Mouse (Mus musculus): ENCODE data around the gene Kcnk3. TPM values are rescaled to one million over a fixed set of nuclear protein-coding genes. Genes with fewer than 3 reads are reported as not detected.
A peak's percentile ranks its signal among the peaks of the same experiment; 100 is the strongest.

Gene Kcnk3
- total RNA-seq, 4 experiments from 2014 or later: 10.3 to 13.1 (median 10.7) TPM

DNA sequence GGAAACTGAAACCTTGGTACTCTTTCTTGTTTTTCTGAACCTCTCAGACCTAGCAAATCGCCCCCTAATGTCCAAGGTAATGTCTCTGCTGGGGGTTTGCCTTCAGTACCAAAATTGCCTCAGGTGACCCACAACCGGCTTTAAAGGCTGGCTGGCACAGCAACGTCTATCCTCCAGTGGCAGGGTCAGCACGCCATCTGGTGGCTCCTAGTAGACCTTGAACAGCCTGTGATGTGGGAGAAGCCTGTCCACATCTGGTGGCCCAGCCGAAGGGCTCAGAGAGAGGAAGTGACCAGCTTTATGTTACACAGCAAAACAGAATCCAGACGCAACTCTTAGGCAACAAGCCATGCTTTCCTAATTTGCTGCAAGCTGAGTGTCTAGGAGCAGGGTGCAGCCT lies 50.1 kb downstream of the Kcnk3 start:
- peak; percentile 66 to 82 for DNase-seq (ENCODE audit: low spot score in 2 of 2)

DNA sequence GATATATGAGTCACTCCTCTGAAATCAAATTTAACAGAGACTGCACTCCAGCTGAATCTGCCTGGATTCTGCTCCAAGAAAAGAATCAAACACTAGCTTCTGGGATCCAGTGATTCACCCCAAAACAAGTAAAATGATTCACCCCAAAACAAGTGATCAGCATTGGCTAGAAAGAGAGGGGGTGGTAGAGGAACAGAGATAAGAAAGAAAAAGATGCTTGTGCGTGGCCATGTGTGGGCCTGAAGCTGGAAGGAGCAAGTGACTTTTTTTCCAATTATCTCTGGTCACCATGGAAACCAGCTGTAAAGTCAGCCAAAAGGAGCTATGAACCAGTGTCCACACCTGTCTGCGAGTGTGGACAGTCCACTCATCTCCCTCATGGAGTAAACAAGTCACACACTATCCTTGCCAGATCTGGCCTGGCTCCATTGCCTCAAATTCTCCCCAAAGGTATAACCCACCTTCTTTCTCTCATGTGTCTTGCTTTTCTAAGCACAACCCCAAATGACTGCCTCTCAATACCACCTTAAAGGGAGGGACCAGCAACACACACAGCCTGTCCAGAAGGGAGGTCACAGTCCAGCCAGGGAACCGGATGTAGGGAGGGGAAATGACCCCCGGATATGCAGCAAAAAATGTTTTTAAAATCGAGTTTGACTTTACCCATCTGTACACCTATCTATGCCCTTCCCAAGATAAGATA lies 55.7 kb downstream of the Kcnk3 start:
- DNase-seq (ENCODE audit: low spot score in 2 of 2): peak in 1 of 2 experiments; percentile 25

DNA sequence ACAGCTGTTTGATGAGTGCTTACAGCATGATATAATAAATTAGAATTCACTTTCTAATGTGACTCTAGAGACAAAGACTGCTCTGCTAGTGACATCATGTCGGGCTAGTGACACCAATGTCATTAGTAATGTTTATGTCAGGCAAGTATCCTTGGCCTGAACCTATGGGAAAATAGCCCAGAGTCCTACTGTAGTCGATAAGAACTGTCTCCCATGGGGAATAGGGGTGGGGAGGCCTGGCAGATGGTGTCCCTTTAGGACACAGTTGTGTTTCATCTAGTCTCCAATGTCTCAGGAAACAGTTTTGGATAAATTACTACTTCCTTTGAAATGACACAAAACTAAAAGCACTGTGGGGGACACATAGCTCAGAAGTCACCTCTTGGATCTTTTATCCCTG lies 58.1 kb downstream of the Kcnk3 start:
- DNase-seq (ENCODE audit: low spot score in 2 of 2): no peak

DNA sequence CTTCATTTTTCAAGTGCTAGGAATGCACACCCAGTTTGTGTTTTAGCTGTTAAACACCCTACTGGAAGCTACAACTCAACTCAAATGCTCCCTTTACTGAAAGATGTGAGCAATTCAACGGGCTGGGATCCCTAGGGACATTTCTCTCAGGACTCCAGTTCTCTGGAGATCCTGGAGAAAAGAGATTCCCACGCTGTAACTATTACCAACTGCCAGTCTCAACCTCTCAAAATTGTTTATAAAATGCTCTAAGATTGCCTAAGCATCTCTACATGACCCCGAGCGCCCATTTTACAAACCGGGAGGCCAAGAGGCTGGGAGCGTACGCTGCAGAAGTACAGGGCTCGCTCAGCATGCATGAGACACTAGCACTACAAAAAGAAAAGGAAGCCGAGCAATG lies 59.4 kb downstream of the Kcnk3 start:
- DNase-seq (ENCODE audit: low spot score in 2 of 2): no peak

DNA sequence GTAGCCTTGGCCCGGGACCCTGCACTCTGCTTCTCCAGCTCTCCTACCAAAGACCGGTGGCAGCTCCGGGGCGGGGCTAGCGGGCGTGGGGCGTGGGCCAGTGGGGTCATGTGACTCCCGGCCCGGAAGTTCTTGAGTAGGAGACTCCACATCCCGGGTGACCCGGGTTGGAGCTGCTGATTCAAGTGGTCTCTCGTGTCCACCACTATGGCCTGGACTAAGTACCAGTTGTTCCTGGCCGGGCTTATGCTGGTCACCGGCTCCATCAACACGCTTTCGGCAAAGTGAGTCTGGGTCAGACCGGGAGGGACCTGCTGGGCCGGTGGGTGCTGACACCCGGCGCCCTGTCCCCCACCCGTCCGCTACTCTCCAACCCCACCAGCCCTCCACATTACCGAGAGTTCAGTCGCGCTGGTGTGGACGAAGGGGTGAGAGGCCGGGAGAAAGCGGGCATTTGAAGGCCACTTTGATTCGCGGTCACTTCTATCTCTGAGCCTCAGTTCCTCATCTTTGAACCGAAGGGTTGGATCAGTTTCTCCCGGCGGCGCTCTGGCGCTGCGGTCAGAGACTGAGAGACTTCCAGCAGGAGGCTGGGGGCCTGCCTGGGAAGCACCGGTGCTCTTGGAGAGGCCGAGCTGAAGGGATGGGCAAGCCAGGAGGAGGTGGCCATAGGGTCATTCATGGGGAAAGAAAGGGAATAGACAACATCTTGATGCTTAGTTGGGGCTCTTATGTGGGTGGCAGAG lies 60.0 kb downstream of the Kcnk3 start, which contains the start of gene Slc35f6:
Gene Slc35f6, plus strand, starts transcription at position 119 of the 746 bp plus-strand sequence.
- peak; percentile 91 to 93 for DNase-seq (ENCODE audit: low spot score in 2 of 2)

DNA sequence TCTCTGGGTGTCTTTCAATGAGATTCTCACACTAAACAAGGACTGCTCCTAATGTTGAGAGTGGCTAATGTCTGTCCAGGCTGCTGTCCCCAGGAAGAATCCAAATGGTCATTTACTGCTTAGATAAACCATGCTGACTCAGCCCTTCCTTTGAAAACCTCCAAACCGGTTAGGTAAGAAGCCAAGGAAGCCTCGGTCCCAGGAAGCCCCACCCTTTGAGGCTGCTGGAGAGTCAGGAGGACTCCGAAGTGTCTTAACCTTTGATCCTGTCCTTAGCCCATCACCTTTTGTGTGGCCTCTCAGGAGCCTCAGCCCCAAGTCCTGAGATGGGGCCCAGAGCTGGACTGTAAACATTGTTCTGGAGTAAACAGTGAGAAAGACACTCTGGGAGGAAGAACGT lies 61.6 kb downstream of the Kcnk3 start:
- DNase-seq (ENCODE audit: low spot score in 2 of 2): no peak

DNA sequence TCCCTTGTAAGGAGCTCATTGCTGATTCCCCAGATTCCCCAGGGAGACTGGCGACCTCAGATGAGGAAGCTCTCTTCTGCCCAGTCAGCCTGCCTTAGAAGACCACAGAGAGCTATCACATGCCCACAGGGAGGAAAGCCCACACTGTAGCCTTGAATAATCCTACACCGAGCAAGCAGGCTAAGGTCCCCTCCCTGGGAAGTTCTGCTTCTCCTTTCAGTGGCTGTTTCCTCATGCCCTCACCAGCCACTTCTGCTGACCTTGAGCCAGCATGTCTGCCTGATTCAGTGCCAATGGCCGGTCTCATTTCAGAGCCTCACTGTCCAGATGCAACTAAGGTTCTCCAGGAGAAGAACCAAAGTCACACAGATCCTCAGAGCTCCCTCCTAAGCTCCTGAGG lies 62.8 kb downstream of the Kcnk3 start:
- no peak for DNase-seq (ENCODE audit: low spot score in 2 of 2)

DNA sequence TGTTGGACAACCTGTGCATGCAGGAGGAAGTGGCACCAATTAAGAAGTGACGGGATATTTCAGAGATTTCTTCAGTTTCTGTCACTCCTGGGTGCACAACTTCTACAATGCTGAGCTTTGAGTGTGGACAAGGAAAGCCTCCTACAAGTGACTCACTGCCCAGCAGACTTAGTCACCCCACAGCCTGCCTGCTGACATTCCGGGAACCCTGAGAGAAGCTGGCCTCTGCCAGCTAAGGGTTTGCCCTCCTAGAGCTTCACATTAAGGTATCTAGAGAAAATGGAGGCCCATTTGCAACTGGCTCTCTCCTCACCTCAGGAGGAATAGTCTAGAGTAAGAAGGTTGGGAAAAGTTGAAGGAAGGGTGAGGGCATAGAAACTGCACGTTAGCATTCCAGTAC lies 63.6 kb downstream of the Kcnk3 start:
- DNase-seq (ENCODE audit: low spot score in 2 of 2): no peak

DNA sequence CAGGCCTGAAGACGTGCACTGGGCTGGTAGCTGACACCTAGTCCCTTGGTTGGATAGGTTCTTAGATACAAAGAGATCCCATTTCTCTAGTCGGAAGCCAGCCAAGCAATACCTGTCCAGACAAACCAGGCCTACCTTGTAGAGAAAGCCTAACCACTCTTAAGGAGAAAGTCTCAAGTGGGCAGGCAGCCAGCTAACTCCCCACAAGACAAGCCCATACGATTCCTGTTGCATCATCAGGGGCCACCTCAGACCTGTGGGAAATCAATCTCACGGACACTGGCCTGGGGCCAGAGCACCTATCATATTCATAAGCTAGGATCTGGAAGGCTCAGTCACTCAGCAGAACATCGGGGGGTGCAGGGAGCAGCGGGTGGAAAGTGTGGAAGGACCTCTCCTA lies 65.3 kb downstream of the Kcnk3 start:
- no peak for DNase-seq (ENCODE audit: low spot score in 2 of 2)

DNA sequence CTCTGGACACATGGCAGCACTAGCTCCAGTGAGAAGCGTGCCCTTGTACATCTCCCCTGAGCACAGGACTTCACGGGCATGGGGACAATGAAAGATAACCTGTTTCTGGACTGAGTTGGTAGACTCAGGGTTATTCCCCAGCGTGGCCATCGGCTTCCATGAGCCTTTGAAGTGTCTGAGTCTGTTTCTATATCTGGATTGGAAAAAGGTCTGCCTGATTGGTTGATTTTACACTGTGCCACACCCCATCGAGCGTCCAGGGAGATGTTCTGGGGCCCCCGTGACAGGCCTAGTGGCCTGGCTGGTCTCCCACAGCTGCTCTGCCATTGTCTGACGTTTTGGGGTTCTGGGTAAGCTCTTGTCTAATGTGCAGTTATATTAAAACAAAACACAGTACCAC lies 67.1 kb downstream of the Kcnk3 start:
- DNase-seq (ENCODE audit: low spot score in 2 of 2): no peak

DNA sequence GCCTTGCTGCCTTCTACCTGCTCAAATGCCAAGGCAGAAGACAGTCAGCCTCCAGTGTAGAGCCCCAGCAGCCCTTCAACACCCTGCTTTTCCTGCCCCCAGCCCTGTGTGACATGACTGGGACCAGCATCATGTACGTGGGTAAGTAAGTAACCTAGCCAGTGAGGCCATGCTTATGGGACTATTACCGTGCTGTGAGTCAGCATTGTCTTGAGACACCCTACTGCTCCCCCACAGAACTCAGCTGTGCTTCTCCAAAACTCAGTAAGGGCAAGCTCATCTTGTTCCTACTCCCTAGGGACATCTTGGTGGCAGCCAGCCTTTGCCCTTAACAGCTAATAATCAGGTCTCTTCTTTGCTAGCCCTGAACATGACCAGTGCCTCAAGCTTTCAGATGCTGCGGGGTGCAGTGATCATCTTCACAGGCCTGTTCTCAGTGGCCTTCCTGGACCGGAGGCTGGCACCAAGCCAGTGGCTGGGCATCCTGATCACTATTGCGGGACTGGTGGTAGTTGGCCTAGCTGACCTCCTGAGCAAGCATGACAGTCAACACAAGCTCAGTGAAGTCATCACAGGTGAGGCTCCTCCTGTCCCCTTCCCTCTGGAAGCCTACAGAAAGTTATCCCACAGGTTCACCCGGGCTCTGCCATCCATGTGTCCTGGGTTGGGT lies 67.7 kb downstream of the Kcnk3 start:
- no peak for DNase-seq (ENCODE audit: low spot score in 2 of 2)

DNA sequence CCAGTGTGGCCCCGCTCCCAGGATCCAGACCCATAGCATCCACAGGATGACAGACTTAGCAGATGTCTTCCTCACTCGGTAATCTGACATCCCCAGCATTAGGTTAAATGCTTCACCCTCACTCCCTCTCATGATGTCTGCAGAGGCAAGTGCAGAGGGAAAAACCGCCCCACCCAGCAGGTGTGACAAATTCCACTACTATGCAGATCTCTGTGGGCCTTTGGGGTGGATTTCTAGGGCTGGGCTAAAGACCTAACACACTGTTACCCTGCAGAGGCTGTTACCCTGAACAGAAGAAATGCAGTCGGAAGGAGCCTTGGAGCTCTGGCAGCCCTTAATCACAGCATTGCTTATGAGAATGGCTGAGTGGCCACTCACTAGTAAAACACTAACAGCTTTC lies 71.1 kb downstream of the Kcnk3 start:
- DNase-seq (ENCODE audit: low spot score in 2 of 2): no peak

DNA sequence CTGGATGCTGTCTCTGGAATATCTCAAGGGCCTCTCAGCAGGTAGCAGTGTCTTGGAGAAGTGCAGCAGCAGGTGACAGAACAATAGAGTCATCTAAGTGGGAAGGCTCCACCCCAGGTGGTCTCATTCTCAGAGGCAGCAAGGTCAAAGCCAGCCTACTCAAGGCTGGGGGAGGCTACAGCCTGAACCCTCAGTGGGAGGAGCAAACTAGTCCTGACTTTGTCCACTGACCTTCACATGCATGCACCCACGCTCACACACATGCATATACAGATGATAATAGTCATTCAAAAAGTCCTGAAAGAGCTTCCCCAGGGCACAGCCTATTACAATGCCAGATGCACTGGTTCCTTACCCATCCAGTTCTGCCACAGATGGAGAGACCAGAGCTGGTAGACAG lies 72.3 kb downstream of the Kcnk3 start:
- no peak for DNase-seq (ENCODE audit: low spot score in 2 of 2)

DNA sequence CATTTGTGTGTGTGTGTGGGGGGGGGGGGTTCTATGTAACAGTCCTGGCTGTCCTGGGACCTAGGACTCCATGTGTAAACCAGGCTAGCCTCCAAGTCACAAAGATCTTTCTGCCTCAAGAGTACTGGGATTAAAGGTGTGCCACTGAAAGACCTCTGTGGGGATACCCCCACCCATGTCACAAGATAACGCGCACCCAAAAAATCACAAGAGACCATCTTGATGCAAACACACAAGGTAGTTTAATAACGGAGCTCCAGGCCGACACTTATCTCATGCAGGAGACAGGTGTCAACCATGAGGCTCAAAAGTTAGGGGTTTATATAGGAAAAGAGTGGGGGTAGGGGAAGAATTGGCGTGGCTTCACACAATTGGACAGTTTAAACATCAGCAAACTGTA lies 72.8 kb downstream of the Kcnk3 start:
- DNase-seq (ENCODE audit: low spot score in 2 of 2): no peak

DNA sequence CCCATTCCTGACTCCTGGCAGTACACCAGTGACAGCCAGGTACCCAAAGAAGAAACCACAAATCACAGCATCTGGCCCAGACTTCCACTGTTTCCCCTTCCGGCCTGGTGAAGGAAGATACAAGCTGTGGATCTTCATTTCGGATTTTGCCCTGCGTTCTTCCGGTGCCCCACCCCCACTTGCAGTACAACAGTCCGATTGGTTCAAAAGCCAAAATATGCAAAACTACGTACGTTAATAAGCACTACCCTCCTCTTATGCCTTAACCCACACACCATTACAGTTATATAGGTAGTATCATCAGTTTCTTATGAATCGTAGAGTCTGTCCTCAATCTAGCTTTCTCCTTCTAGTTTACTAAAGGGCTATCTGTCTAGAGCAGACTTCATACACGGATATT lies 77.4 kb downstream of the Kcnk3 start:
- no peak for DNase-seq (ENCODE audit: low spot score in 2 of 2)

DNA sequence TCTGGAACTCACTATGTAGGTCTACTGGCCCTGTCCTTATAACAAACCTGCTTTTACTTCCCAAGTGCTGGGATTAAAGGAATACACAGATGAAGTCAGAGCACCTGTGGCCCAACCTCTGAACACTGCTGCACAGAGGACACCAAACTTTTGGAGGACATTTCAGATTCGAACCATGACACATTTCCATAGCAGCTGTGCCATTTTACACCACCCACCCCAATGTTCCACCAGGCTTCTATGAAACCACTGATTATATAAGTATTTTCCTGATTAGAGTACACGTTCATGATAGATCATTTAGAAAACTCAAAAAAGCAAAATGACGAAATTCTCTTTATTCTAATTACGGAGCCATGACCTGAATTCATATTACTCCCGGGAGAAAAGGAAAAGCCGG lies 78.0 kb downstream of the Kcnk3 start:
- DNase-seq (ENCODE audit: low spot score in 2 of 2): peak; percentile 57 to 61

DNA sequence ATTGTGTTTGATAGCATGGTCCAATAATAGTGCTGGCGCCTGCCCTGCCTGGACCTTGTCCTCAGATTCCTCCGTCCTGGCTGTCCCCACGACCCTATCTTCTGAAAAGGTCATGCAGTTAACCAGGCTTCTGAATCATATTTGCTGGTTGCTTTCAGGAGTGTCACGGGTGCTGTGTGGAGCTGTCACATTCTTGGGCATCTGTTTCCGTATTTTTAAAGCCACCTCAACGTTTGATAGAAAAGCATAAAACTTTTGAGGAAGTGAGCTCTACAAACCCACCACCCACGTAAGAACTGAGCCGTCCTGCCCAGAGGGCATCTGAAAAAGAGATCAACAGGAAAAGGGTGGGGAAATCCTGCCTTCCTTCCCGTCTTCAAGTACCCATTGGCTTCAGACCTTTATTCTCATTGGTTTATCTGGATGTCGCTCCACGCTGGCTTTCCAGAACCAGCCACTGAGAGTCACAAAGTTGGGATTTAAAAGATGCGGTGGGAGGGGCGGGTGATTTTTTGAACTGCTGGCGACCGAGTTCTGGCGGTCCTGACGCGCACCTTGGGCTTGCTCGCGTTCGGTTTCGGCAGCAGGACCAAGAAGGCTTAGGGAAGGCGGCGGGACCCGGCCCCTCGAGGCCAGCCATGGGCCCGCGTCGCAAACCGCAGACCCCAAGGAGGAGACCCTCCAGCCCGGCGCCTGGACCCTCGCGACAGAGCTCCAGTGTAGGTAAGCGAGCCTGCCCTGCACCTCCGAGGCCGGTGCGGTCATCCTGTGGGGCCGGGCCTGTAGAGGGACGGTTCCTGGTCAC lies 78.6 kb downstream of the Kcnk3 start, which contains the start of gene Cenpa:
Gene Cenpa, plus strand, starts transcription at position 387 of the 805 bp plus-strand sequence.
- DNase-seq (ENCODE audit: low spot score in 2 of 2): peak; percentile 92 to 95

DNA sequence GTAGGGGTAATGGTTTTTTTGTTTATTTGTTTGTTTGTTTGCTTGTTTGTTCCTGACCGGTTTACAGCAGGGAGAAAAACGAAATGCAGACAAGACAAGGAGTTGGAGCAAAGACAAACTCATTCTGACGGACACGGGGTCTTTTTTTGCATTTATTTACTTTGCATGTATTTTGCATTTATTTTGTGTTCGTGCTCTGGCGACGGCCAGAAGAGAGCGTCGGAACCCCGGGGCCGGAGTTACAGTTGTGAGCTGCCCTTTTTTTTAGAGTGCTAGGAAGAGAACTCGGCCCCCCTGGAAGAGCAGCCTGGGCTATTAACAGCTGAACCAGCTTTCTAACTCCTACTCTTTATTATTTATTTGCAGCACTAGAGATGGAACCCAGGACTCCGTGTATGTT lies 79.2 kb downstream of the Kcnk3 start:
- no peak for DNase-seq (ENCODE audit: low spot score in 2 of 2)

DNA sequence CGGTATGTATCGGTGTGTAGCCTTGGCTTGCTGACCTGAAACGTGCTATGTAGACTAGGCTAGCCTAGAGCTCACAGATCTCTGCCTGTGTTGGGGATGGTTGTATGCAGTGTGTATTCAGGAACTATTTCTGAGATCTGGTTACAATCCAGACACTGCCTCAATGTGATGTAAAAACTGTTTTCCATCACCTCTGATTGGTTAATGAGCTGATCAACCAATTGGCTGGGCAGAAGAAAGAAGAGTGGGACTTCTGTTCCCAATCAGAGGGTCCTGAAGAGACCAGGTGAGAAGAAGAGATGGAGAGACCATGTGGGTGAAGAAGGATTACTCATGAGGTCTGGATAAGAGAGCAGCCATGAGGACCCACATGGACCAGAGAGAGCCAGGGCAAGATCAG lies 79.7 kb downstream of the Kcnk3 start:
- no peak for DNase-seq (ENCODE audit: low spot score in 2 of 2)

DNA sequence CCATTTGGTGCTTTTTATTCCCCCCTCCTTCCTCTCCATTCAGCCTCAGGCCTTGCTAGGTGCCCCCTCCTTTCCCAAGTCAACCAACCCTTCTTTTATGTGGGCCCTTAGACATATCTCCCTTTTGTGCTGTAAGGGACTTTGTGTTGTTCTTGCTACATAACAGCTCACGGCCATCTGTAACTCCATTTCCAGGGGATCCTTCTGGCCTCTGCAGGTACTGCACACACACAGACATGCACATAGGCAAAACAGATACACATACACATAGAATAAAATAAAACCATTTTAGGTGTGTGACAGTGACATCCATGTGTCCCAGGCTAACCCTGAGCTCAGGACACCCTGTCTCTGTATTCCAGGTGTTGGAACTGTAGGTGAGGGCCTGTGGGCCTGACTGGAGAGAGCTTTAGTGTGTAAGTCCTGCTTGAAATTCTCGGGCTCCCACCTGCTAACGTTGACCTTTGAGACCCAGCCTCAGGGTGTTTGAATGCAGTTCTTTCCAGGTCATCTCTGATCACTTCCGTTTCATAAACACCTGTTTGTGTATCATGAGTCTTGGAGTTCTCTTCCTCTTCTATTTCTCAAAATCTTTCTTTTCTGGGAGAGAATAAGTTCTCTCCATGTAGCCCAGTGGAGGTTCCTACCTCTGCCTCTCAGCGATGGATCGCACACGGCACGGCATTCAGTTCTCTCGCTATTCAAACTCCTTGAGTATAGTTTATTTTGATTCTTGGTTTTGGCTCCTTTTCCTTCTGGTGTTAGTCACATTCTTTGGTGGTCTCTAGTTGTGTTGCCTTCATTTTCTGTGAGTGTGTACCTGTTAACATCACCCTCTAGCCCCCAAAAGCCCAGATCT lies 80.9 kb downstream of the Kcnk3 start:
- DNase-seq (ENCODE audit: low spot score in 2 of 2): no peak

DNA sequence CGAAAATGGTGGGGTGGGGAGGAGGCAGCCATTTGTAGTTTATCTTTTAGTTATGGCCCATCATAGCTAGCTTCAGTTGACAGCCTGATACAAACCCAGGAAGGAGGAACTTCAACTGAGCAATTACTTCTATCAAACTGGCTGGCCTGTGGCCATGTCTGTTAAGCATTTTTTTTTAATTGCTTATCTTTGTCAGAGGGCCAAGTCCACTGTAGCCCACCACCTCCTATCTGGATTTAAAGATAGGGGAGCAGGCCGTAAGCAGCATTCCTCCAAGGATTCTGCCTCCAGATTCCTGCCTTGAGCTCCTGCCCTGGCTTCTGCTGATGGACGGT lies 81.5 kb downstream of the Kcnk3 start:
- no peak for DNase-seq (ENCODE audit: low spot score in 2 of 2)

Data from layer of hippocampus, adult 8-10 months (tissue).